Mouse (Mus musculus) urinary bladder, adult 2 months (tissue): ENCODE data around the gene Glipr1l1. TPM values are rescaled to one million over a fixed set of nuclear protein-coding genes. Genes with fewer than 3 reads are reported as not detected.
"Not testable (repeated sequence)": the region's sequence is repeated elsewhere in the genome, so short reads cannot be mapped to it uniquely, and the experiment has no call there.

Source experiments
- DNase-seq: peaks from one replicate; pipeline ENCODE4 v3.0.0; 2022; ENCODE audit warnings: low spot score
- polyA plus RNA-seq: library from polyadenylated mRNA; depleted of rRNA; stranded (reverse); fragments of >200 nt; gene quantifications from 2 replicates; pipeline ENCODE4 v1.2.3, GENCODE M21; 2012; rRNA removed

The Glipr1l1 gene
- not detected in 2 replicates for polyA plus RNA-seq

GRCm38 (mm10) chr10:112059702-112060582 lies at the start of gene Glipr1l1:
TSS of gene Glipr1l1 (plus strand) at chr10:112060189.
- no peak for DNase-seq

DNA sequence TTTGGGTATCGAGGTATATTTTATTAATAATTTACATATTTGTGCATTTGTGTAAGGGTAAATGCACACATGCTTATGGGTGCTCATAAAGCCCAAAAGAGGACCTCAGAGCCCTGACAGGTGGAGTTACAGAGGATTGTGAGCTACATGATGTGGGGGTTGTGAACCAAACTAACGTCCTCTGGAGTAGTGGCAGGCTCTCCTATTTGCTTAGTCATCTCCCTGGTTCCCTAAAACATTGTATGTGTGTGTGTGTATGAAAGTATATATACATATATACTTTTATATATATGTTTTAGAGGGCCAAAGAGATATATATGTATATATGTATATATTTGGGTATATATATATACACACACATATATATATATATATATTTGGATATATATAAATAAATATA lies 36.4 kb upstream of the Glipr1l1 start:
- DNase-seq = no peak

GRCm38 (mm10) chr10:112028689-112029088 lies 31.3 kb upstream of the Glipr1l1 start:
- not testable (repeated sequence) for DNase-seq

GRCm38 (mm10) chr10:112043523-112043922 lies 16.5 kb upstream of the Glipr1l1 start:
- DNase-seq = not testable (repeated sequence)

GRCm38 (mm10) chr10:112044283-112044682 lies 15.7 kb upstream of the Glipr1l1 start:
- not testable (repeated sequence) for DNase-seq

- no peak for DNase-seq
These were observed 8.8 kb upstream of the Glipr1l1 start for GRCm38 (mm10) chr10:112051220-112051619.

GRCm38 (mm10) chr10:112051956-112052355 lies 8.0 kb upstream of the Glipr1l1 start:
- not testable (repeated sequence) for DNase-seq

GRCm38 (mm10) chr10:112060583-112060934 lies 570 bp downstream of the Glipr1l1 start:
- not testable (repeated sequence) for DNase-seq

- no peak for DNase-seq
These were observed 20.1 kb downstream of the Glipr1l1 start for GRCm38 (mm10) chr10:112080044-112080443.

DNA sequence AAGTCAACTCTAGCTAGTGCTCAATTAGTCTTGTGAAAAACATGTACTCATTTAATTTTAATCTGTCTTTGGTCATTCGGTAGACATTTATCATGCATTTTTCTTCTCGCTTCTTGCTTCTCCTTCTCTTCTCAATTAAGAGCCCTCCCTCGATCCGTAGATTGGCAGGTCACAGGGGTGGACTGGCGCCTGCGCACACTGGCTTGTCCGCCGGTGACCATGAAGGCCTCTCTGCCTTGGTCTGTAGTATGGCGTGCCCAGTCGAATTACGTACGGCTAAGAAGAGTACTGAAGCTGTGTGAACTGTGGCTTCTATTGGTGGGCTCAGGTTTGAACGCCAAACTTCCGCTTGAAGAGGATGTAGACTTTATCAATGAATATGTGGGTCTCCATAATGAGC lies 23.2 kb downstream of the Glipr1l1 start, which contains the start of gene Glipr1l2:
Gene Glipr1l2 (plus strand): TSS at position 198 of the 400 bp plus-strand sequence.
- DNase-seq = no peak

GRCm38 (mm10) chr10:112105785-112106184 lies 45.8 kb downstream of the Glipr1l1 start:
- DNase-seq = not testable (repeated sequence)

DNA sequence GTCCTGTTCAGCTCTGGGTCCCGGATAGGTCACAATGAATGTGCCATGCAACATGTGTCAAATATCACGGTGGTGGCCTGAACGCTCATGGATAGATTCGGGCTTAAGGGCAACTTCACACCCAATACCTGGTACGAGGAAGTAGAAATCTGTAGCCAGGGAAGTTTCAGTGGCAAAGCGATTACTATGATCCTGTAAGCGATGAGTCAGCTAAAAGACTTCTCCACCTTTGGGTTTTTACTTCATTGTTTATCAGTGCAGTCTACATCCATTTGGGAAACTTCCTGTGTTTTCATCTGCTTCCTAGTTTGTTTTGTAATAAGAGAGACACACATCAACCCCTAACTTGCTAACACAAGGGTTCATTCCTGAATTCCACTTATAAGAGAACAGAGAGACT lies 50.4 kb downstream of the Glipr1l1 start:
- no peak for DNase-seq

DNA sequence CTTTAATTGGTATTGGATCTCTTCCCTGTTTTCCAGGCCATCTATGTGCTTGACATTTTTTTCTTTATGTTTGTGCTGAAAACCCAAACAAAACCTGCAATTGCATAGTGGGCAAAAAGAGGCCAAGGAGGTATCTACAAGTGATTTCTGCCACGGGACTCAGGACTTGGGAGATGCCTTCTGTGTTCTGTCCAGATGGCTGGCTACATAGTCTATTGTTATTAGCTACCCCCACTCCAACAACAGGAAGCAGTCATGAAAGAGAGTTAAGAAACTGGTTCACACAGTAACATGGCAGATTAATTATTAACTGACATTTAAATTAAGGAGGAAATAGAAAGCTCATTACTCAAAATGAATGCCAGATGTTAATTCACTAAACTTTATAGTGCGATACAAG lies 65.1 kb downstream of the Glipr1l1 start:
- not testable (repeated sequence) for DNase-seq

DNA sequence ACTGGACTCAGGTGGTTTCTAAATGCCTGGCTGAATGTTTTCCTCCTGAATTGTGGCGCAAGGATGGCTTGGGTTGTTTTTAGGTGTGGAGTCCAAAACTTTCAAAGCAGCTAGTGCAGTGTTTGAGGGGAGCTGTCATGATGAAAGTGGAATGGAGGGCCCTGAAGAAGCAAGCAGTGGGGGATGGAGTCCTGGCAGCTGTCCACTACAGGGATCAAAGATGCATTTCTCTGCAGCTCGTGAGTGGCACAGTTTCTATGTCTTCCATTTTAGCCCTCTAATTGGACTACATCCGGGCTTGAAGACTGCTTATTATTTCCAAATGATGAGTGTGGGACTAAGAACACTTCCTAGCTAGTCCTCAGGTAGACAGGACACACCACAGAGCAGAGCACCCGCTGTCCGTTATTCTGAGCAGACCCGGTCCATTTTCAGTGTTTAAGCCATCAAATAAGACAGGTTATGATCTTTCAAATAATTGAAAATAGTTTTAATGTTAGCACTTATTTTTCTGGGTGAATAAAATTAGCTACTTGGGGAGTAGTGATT lies 67.8 kb downstream of the Glipr1l1 start:
- not testable (repeated sequence) for DNase-seq

Other genes starting within 250 kb of the Glipr1l1 start
- gene Krr1, start 87.5 kb upstream of the Glipr1l1 start, polyA plus RNA-seq = 24.4 and 26.9 TPM in 2 replicates
- gene Glipr1, start 57.6 kb upstream of the Glipr1l1 start, polyA plus RNA-seq = 48.5 and 55.4 TPM in 2 replicates
- gene Glipr1l2, start 23.2 kb downstream of the Glipr1l1 start, polyA plus RNA-seq = not detected in 2 replicates
- gene Glipr1l3, start 100.1 kb downstream of the Glipr1l1 start, polyA plus RNA-seq = not detected in 2 replicates
- gene Caps2, start 103.4 kb downstream of the Glipr1l1 start, polyA plus RNA-seq = 0.40 and 0.52 TPM in 2 replicates
- 1.8 and 2.2 TPM in 2 replicates for gene Kcnc2, start 210.9 kb downstream of the Glipr1l1 start, polyA plus RNA-seq